Mouse (Mus musculus): ENCODE results near the gene Npas2.

DNA sequence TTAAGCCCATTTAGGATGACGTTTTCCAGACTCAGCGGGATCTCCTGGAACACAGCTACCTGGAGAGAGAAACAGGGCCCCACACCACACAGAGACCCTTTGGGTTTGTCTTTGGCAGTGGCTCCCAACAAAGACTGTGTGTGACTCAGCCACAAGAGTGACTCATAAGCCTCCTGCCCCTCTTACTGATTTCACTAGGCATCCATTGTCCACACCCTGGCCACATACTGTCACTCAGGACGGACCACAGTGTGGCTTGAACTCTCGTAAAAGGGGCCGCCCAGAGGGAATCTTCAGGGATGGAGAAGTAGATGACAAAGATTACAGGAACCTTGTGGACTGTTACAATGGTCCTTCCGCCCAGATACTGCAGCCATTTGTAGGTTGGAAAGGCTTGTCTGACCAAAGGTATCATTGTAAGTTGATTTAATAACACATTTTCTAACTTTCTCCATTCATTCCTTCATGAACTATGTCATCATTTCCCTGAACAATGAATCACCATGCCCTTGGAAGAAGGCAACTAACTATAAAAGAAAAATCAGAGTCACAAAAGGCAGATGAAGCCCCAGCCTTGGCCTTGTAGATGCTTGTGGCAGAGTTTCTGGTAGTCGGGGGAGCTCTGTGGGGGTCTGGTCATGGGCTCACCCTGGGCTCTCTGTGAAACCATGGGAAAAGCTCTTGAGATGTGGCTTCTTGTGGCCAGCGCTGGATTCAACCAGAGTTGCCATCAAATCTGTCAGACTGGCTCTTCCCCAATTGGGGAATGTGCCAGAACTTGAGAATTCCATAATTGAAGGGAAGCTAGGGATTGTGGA lies 63.2 kb downstream of the Npas2 start:
- no peak for TF ChIP-seq CTCF (IDR thresholded peaks at IDR 0.05; ENCODE audit: borderline replicate concordance, insufficient read depth, low read length)
- 0 out of 2 replicates have a peak, but pooled peaks have one; percentile 5 for TF ChIP-seq POLR2A (IDR thresholded peaks at IDR 0.05; ENCODE audit: low read depth, low read length)
